Mouse (Mus musculus) liver, embryonic 13.5 days (tissue): ENCODE measurements around the gene Smim10l1. TPM values are rescaled to one million over a fixed set of nuclear protein-coding genes. Genes with fewer than 3 reads are reported as not detected.

ENCODE experiments used
- ATAC-seq: fragments of 200-750 bp; cut with Nextera tagmentation; 2 replicates; pipeline ENCODE4 v1.8.0; 2017; ENCODE audit warnings: low read depth, mild to moderate bottlenecking, moderate number of reproducible peaks, moderate library complexity
- DNase-seq: peaks from one replicate; pipeline ENCODE4 v3.0.0; 2022
- H3K27ac ChIP-seq: fragments of 300-500 bp; sonication (generic); 2 replicates; pipeline ENCODE4 v1.5.1; 2015; ENCODE audit warnings: moderate library complexity, mild to moderate bottlenecking, inconsistent platforms
- H3K27me3 ChIP-seq: fragments of 300-500 bp; sonication (generic); 2 replicates; pipeline ENCODE4 v1.6.1; 2015; ENCODE audit warnings: mild to moderate bottlenecking, inconsistent platforms
- H3K36me3 ChIP-seq: fragments of 300-500 bp; sonication (generic); 2 replicates; pipeline ENCODE4 v1.6.1; 2015; ENCODE audit warnings: mild to moderate bottlenecking, inconsistent platforms
- H3K4me1 ChIP-seq: fragments of 300-500 bp; sonication (generic); replicated peaks from 2 replicates; pipeline ENCODE4 v1.6.1; 2015; ENCODE audit warnings: inconsistent platforms
- H3K4me2 ChIP-seq: fragments of 300-500 bp; sonication (generic); 2 replicates; pipeline ENCODE4 v1.6.1; 2015; ENCODE audit warnings: inconsistent platforms, mild to moderate bottlenecking, moderate library complexity
- H3K4me3 ChIP-seq: fragments of 300-500 bp; sonication (generic); replicated peaks from 2 replicates; pipeline ENCODE4 v1.5.1; 2015; ENCODE audit warnings: mild to moderate bottlenecking, inconsistent platforms
- H3K9ac ChIP-seq: fragments of 300-500 bp; sonication (generic); 2 replicates; pipeline ENCODE4 v1.6.1; 2015; ENCODE audit warnings: mild to moderate bottlenecking, inconsistent platforms
- H3K9me3 ChIP-seq: fragments of 300-500 bp; sonication (generic); replicated peaks from 2 replicates; pipeline ENCODE4 v1.6.1; 2016; ENCODE audit warnings: inconsistent platforms
- WGBS: fragments of 180-500 bp; shearing (Covaris S2); methylation state at CpG from one replicate; pipeline ENCODE4 v1.1.7; 2015; ENCODE audit not compliant: insufficient replicate concordance; 5-methylcytosine and 5-hydroxymethylcytosine counted together
- polyA plus RNA-seq: library from polyadenylated mRNA; unstranded; fragments of >200 nt; fragmentation: Nextera tagmentation; extraction: Ambion mirVana; gene quantifications from 2 replicates; pipeline ENCODE4 v1.2.1, GENCODE M21; 2015

Gene Smim10l1
- polyA plus RNA-seq, result 30.1 and 39.9 TPM in 2 replicates

GRCm38 (mm10) chr6:133104609-133104921 lies at the start of gene Smim10l1:
Gene Smim10l1 (plus strand): TSS chr6:133104909.
- no peaks in the 10 kb centered on the region for H3K27me3 ChIP-seq
- no peak for ATAC-seq
- H3K4me3 ChIP-seq, result peak within 1 kb of the TSS; percentile 77
- no peak for DNase-seq
- no peaks in the 10 kb centered on the region for H3K9me3 ChIP-seq
- H3K4me2 ChIP-seq, result peak within 1 kb of the TSS; percentile 64
- peak within 1 kb of the TSS; percentile 83 for H3K9ac ChIP-seq
- peaks cover 5% of the 10 kb centered on the region; the same call in 1 of the 2 replicates for H3K36me3 ChIP-seq
- H3K27ac ChIP-seq, result peak within 1 kb of the TSS; percentile 86
- H3K4me1 ChIP-seq, result no peaks in the 10 kb centered on the region

DNA sequence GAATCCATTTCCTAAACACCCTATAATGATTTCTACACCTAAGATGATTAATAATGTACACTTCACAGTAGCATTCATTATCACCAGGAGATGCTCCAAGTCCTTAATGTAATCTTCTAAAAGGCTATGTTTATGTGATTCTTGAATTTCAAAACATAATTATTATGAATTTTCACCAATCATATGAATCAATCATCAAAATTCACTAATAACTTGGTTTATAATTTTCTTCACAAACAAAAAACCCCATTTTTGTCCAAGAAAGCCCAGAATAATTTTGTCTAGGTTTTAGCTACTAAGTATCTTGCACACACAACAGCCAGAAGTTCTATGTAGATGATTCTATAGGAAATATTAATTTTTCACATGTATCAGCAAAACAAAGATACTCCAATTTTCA lies 49.0 kb upstream of the Smim10l1 start, which contains the start of gene Tas2r140:
TSS of gene Tas2r140 (minus strand) at position 101 of the 400 bp plus-strand sequence.
- Histone ChIP-seq H3K4me1 (no peaks in the 10 kb centered on the region), H3K36me3 (no peaks in the 10 kb centered on the region), H3K9me3 (no peaks in the 10 kb centered on the region), H3K9ac (no peak within 1 kb of the TSS), H3K27me3 (no peaks in the 10 kb centered on the region), H3K4me3 (no peak within 1 kb of the TSS), H3K4me2 (no peak within 1 kb of the TSS), H3K27ac (no peak within 1 kb of the TSS)
- DNase-seq (no peak), ATAC-seq (no peak)

- no peak for ATAC-seq
- Histone ChIP-seq H3K36me3 (no peaks in the 10 kb centered on the region), H3K27ac (no peak overlapping the region), H3K9me3 (no peaks in the 10 kb centered on the region), H3K9ac (no peak overlapping the region), H3K27me3 (no peaks in the 10 kb centered on the region), H3K4me3 (no peak overlapping the region), H3K4me1 (no peaks in the 10 kb centered on the region), H3K4me2 (no peak overlapping the region)
- no peak for DNase-seq
- 69% methylated on average over 8 of the region's 8 CpGs for whole genome bisulfite sequencing
These were observed 12.5 kb upstream of the Smim10l1 start for GRCm38 (mm10) chr6:133092226-133092625.

- no peak overlapping the region for H3K27ac ChIP-seq
- no peak overlapping the region for H3K4me3 ChIP-seq
- ATAC-seq (no peak), DNase-seq (no peak)
- H3K4me1 ChIP-seq, result no peaks in the 10 kb centered on the region
- H3K9me3 ChIP-seq, result no peaks in the 10 kb centered on the region
- no peaks in the 10 kb centered on the region for H3K36me3 ChIP-seq
- WGBS, result 19% methylated on average over 1 of the region's 1 CpGs
- H3K4me2 ChIP-seq, result no peak overlapping the region
- no peak overlapping the region for H3K9ac ChIP-seq
- no peaks in the 10 kb centered on the region for H3K27me3 ChIP-seq
These were observed 2.3 kb upstream of the Smim10l1 start for GRCm38 (mm10) chr6:133102430-133102829.

DNA sequence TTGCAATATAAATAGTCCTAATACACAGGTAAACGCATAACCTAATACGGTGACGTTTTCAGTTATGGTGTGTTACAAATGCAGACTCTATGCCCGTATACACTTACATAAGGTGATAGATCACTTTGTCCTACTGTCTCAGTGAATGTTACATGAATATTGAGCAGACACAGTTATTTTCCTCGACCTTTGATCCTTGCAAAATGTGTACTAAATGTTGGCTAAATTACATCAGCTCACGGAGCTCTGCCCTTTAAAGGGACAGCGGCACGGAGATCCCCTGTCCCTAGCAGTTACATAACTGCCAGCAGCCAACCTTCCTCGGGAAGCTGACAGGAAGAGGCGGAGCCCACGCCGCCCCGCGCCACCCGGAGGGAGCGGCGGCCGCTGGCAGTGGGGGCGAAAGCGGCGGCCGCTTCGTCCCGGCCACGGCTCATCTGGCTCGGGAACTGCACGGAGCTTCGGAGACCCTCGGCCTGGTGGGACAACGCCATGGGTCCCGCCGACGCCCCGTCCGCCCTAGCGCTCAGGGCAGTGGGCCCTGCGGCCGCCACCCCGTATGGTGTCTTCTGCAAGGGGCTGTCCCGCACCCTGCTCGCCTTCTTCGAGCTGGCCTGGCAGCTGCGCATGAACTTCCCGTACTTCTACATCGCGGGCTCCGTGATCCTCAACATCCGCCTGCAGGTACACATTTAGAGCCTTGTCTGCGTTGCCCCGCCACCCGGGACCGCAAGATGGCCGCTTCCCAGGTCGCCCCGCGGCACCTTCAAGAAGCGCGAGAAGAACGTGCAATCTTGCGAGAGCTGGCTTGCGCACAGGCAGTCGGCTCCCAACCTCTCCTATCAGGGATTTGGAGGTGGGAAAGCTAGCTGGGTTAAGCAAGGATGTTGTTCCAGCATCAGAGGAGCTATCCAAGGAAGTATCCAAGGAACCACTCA lies 482 bp downstream of the Smim10l1 start:
- peak; percentile 96 for ATAC-seq
- peak overlapping the region; percentile 64 for H3K4me2 ChIP-seq
- no peaks in the 10 kb centered on the region for H3K27me3 ChIP-seq
- peak; percentile 74 for DNase-seq
- H3K27ac ChIP-seq, result peak overlapping the region; percentile 86
- H3K4me3 ChIP-seq, result peak overlapping the region; percentile 77
- peak overlapping the region; percentile 83 for H3K9ac ChIP-seq
- WGBS, result under 1% methylated on average over 62 of the region's 62 CpGs
- no peaks in the 10 kb centered on the region for H3K9me3 ChIP-seq
- no peaks in the 10 kb centered on the region for H3K4me1 ChIP-seq
- H3K36me3 ChIP-seq, result peaks cover 5% of the 10 kb centered on the region; the same call in 1 of the 2 replicates

Other genes with a start within 250 kb of the Smim10l1 start
- not detected in 2 replicates for gene Tas2r116, start 249.5 kb upstream of the Smim10l1 start, polyA plus RNA-seq
- gene Tas2r110, start 236.9 kb upstream of the Smim10l1 start, polyA plus RNA-seq, result not detected in 2 replicates
- gene Tas2r113, start 211.9 kb upstream of the Smim10l1 start, polyA plus RNA-seq, result not detected in 2 replicates
- not detected in 2 replicates for gene Tas2r125, start 195.3 kb upstream of the Smim10l1 start, polyA plus RNA-seq
- not detected in 2 replicates for gene Tas2r129, start 153.8 kb upstream of the Smim10l1 start, polyA plus RNA-seq
- gene Tas2r131, start 147.0 kb upstream of the Smim10l1 start, polyA plus RNA-seq, result not detected in 2 replicates
- not detected in 2 replicates for gene Tas2r109, start 123.9 kb upstream of the Smim10l1 start, polyA plus RNA-seq
- gene Tas2r103, start 67.8 kb upstream of the Smim10l1 start, polyA plus RNA-seq, result not detected in 2 replicates
- not detected in 2 replicates for gene Tas2r140, start 49.1 kb upstream of the Smim10l1 start, polyA plus RNA-seq
- not detected in 2 replicates for gene 5530400C23Rik, start 187.3 kb downstream of the Smim10l1 start, polyA plus RNA-seq